Mouse (Mus musculus) lung, postnatal 0 days (tissue): ENCODE measurements around the gene Arid1a.

Experiments
- CTCF ChIP-seq: IDR thresholded peaks from 2 replicates; pipeline ENCODE4 v1.5.1; 2016; ENCODE audit warnings: antibody characterized with exemption, mild to moderate bottlenecking
- EP300 ChIP-seq: IDR thresholded peaks from 2 replicates; pipeline ENCODE4 v1.6.1; 2016; ENCODE audit warnings: antibody characterized with exemption, mild to moderate bottlenecking, control low read depth

DNA sequence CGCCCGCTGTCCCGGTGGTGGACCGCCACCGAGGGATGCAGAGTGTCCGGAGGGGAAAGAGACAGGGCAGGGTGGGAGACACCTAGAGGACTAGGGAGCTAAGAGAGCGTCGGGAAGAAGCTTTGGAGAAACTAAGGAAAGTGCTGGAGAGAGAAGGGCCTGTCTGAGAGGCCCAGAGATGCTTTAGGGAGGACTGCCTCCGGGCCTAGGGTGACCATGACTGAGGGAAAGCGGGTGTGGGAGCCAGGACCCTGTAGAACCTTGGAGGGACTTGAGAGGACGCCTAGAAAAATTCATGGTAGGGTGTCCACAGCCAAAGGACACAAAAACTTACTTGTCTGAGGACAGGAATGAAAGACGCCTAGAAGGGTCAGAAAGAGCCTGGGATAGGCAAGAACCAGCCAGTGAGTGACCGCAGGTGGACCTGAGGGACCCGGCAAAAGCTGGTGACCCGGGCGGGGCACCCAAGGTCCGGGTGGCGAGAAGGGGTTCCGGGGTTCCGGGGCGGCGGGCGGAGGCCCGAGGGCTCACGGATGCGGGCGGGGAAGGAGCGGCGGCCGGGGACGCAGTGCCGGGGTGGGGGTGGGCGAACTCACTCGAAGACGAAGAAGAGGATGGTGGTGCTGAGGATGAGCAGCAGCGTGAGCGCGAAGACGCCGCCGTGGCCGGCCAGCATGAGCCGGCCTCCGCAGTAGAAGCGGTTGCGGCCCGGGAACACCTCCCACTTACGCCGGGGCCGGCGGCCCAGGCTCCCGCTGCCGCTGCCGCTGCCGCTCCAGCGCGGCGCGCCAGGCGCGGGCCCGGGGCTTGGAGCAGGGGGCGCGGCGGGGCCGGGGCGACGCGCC lies 123.9 kb downstream of the Arid1a start:
- TF ChIP-seq EP300: no peak
- 0 out of 2 replicates have a peak, but pooled peaks have one; percentile 5 for TF ChIP-seq CTCF
